Mouse (Mus musculus): ENCODE results near the gene Cap2.

- TF ChIP-seq POLR2A (IDR thresholded peaks at IDR 0.05; ENCODE audit: low read depth, low read length) (no peak), CTCF (IDR thresholded peaks at IDR 0.05; ENCODE audit: extremely low read depth, insufficient read depth, insufficient read length, insufficient replicate concordance) (no peak)
These were observed 45.6 kb downstream of the Cap2 start for GRCm38 (mm10) chr13:46547253-46547652.
